Mouse (Mus musculus) bone marrow, adult 2 months (tissue): Measurements from ENCODE around the gene Mettl16. TPM values are rescaled to one million over a fixed set of nuclear protein-coding genes. Genes with fewer than 3 reads are reported as not detected.

Experiments
- H3K27ac ChIP-seq: fragments of 200-500 bp; 2 replicates; pipeline ENCODE4 v1.5.1; 2012; ENCODE audit warnings: low read depth, mild to moderate bottlenecking, control low read depth, inconsistent platforms, low read length; ENCODE audit not compliant: control insufficient read depth, poor library complexity, insufficient read depth
- H3K4me1 ChIP-seq: fragments of 200-500 bp; 2 replicates; pipeline ENCODE4 v1.6.1; 2011; ENCODE audit warnings: low read length; ENCODE audit not compliant: control insufficient read depth, insufficient read depth
- H3K4me3 ChIP-seq: fragments of 200-500 bp; replicated peaks from 2 replicates; pipeline ENCODE3; 2011; ENCODE audit warnings: mild to moderate bottlenecking, low read depth, low read length, control low read depth; ENCODE audit not compliant: control insufficient read depth
- CTCF ChIP-seq: fragments of 200-500 bp; IDR thresholded peaks from 2 replicates; pipeline ENCODE4 v1.5.1; 2011; ENCODE audit warnings: low read length, control low read depth; ENCODE audit not compliant: control insufficient read depth, insufficient read depth
- POLR2A ChIP-seq: fragments of 200-500 bp; IDR thresholded peaks from 2 replicates; pipeline ENCODE4 v1.6.1; 2011; ENCODE audit warnings: low read depth, mild to moderate bottlenecking, control low read depth, low read length, borderline replicate concordance; ENCODE audit not compliant: control insufficient read depth
- WGBS: fragments of 180-500 bp; shearing (Covaris S2); methylation state at CpG from one replicate; pipeline ENCODE4 v1.1.7; 2018; 5-methylcytosine and 5-hydroxymethylcytosine counted together
- polyA plus RNA-seq: library from polyadenylated mRNA; stranded (reverse); fragments of >200 nt; gene quantifications from 2 replicates; pipeline ENCODE4 v1.2.4, GENCODE M21; 2011; ENCODE audit warnings: low replicate concordance; ENCODE audit not compliant: missing spikeins, insufficient read depth, insufficient read length

Gene Mettl16
- polyA plus RNA-seq, 1 experiment = 8.4 TPM

GRCm38 (mm10) chr11:74748022-74748421 lies 22.6 kb upstream of the Mettl16 start:
- no peaks in the 10 kb centered on the region for H3K4me1 ChIP-seq
- no peak for TF ChIP-seq POLR2A
- no peak for TF ChIP-seq CTCF
- WGBS = 88% methylated on average over 4 of the region's 4 CpGs
- H3K4me3 ChIP-seq = no peak overlapping the region
- no peak overlapping the region for H3K27ac ChIP-seq

DNA sequence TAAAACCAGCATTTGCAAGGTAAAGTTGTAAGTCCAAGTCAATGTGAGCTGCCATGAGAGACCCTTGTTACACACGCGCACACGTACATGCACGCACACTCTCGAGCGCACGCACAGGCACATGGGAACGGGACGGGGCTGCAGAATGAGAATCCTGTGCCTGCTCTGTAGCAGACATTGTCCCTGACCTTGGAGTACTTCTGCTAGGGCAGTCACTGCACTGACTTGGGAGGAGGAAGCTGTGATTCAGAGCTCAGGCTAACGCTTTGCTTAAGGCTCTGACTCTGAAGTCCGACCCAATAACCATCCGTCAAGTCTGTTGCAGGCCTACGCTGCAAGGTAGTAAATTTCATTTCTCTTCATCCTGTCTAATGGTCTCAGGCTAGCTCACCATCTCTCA lies 21.4 kb upstream of the Mettl16 start:
- Histone ChIP-seq H3K27ac (no peak overlapping the region), H3K4me3 (no peak overlapping the region), H3K4me1 (no peaks in the 10 kb centered on the region)
- WGBS = 89% methylated on average over 13 of the region's 13 CpGs
- TF ChIP-seq CTCF (no peak), POLR2A (no peak)

DNA sequence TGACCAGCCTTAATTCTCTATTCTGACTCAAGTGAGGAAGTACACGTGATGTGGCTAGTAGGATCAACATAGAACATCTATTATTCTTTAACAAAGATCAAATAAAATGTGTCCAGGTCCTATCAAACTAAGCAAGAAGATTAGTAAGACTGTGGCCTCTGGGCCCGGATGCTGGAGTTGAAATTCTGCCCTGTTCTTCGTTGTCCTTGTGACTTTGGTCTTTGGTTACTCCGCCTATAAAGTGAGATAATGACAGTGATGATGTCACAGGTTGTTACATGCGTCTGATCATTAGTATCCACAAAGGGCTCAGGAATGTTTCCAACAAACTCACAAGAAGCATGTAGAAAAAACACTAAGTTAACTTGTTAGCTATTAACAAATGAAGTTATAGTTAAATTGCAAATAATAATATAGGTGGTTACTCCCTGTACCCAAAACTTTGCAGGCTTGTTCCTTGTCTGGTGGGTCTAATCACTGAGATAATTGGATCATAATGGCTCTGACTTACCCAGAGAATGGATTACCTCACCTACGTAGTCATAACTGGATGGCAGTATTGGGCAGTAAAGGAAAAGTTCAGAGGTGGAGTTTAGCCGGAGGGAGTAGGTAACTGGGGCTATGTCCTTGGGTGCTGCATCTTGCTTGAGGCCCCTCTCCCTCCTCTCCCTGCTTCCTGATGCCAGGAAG lies 19.8 kb upstream of the Mettl16 start:
- WGBS = 74% methylated on average over 7 of the region's 7 CpGs
- Histone ChIP-seq H3K27ac (no peak overlapping the region), H3K4me3 (no peak overlapping the region), H3K4me1 (no peaks in the 10 kb centered on the region)
- TF ChIP-seq POLR2A (no peak), CTCF (no peak)

GRCm38 (mm10) chr11:74751352-74752066 lies 19.1 kb upstream of the Mettl16 start:
- WGBS = 85% methylated on average over 9 of the region's 9 CpGs
- H3K27ac ChIP-seq = no peak overlapping the region
- H3K4me1 ChIP-seq = no peaks in the 10 kb centered on the region
- TF ChIP-seq POLR2A = no peak
- no peak for TF ChIP-seq CTCF
- no peak overlapping the region for H3K4me3 ChIP-seq

DNA sequence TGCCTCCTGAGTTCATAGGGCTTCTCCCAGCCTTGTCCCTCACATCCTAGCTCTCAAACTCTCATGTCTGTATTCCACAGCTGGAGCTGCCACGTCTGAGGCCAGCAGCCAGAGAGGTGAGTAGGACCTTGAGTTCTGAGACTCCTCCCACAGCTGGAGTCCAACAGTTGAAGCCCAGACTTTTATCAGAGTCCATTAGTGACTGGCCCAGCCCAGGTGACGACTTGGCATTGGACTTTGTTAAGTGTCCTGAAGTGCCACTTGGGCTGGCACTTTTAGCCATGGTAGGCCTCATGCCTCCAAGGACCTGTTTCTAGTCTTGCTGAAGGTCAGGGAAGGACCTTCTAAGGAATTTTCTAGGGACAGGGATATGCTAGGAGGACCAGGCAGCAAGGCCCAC lies 14.0 kb upstream of the Mettl16 start:
- 65% methylated on average over 2 of the region's 2 CpGs for WGBS
- Histone ChIP-seq H3K4me3 (no peak overlapping the region), H3K27ac (no peak overlapping the region), H3K4me1 (no peaks in the 10 kb centered on the region)
- TF ChIP-seq POLR2A (no peak), CTCF (no peak)

DNA sequence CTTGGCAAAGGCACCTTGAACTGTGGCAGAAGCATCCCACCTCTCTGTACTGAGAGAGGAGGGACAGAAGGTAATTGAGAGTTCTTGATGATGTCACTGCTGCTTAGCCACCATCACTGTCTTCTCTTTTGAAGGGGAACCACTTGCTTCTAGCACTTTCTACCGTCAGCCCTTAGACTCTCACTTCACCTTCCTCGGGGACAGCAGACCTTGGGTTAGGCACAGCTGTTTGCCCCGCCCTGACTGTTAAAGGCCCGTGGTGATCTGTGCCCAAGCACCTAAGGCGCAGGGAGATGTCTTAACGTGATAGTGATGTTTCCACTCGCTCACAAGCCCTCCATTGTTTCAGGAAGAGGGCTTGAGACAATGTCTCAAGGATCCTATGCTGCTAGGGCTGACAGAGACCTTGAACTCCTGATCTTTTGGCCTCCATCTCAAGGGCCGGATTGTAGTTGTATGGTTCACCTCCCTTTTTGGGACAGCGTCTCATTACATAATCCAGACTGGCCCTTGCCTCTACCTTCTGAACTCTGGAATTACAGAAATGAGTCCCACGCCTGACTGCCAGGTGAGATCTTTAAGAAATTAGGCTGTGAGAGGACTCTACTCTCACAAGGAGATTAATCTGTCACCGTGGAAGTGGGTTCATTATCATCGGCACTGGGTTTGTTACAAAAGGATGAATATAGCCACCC lies 9.5 kb upstream of the Mettl16 start:
- no peak overlapping the region for H3K4me3 ChIP-seq
- 62% methylated on average over 12 of the region's 12 CpGs for WGBS
- H3K27ac ChIP-seq = no peak overlapping the region
- no peak for TF ChIP-seq CTCF
- no peak for TF ChIP-seq POLR2A
- H3K4me1 ChIP-seq = no peaks in the 10 kb centered on the region

- H3K4me3 ChIP-seq = no peak overlapping the region
- 85% methylated on average over 10 of the region's 10 CpGs for WGBS
- H3K27ac ChIP-seq = no peak overlapping the region
- no peak for TF ChIP-seq POLR2A
- no peak for TF ChIP-seq CTCF
- H3K4me1 ChIP-seq = no peaks in the 10 kb centered on the region
These were observed 6.5 kb upstream of the Mettl16 start for GRCm38 (mm10) chr11:74763960-74764625.

- no peak overlapping the region for H3K4me3 ChIP-seq
- H3K27ac ChIP-seq = no peak overlapping the region
- H3K4me1 ChIP-seq = peaks cover 2% of the 10 kb centered on the region; the same call in 1 of the 2 replicates
- 93% methylated on average over 4 of the region's 4 CpGs for WGBS
- TF ChIP-seq POLR2A (no peak), CTCF (no peak)
These were observed 3.2 kb upstream of the Mettl16 start for GRCm38 (mm10) chr11:74767469-74767868.
